Mouse (Mus musculus): ENCODE measurements around the gene Fbxo21.

The Fbxo21 gene

DNA sequence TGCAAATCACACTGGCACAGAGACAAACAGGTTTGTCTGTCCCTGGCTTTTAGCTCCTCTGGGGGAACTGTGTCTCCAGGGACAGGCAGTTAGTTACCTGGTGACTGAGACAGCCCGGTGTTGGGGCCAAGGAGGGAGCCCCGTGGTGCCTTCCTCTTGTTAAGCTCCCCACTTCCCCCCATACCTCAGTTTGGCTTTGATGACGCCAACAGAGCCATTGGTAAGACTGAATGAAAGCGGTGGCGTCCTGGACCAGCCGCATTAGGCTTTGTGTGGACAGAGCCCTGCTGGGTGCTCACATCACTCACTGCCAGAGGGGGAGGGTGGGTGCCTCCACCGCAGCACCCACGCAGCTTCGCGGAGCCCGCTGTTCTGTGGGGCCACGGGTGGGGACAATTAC is 49.4 kb downstream of the Fbxo21 start:
- DNase-seq (ENCODE audit: low spot score), result no peak

DNA sequence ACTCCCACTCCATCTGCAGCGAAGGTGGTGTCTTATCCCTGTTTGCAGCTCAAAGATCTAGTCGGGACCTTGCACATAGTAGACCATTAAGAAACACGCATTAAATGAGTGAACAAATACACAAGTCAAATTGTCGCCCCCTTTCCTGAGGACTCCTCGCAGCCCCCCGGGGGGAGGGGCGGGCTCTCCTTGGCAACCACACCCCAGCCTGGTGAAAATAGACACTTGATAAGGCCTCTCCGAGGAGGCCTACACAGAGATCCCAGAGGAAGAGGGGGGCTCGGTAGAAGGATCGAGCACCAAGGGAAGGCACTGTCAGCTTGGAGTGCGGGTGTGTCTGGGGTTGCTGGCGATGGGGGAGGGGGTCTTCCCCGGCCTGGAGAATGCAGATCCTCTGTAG is 49.8 kb downstream of the Fbxo21 start:
- no peak for DNase-seq (ENCODE audit: low spot score)

DNA sequence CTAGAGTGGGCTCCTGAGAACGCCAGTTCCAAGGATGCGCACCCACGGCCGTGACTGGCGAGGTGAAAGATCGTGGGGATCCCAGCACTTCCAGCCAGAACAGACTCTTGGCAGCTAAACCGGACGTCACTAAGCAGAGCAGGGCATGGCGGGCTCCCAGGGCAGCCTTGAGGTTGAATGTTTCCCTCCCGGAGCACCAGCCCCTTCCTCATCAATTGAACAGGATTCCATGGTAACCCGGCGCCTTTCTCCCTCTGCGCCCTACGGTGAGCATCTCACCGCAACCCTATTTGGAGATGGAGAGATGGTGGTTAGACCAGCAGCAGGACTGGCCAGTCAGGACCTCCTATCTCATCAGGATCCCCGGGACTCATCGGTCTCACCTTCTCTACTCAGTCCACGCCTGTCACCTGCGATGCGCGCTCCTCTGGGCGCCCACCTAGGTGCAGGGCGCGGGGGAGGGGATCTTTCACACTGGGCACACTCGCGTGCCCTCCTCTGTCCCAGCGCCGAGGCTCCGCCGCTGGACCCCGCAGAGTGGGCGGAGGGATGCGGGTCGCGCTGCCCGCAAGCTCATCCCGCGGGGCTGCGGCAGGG is 50.7 kb downstream of the Fbxo21 start:
- no peak for DNase-seq (ENCODE audit: low spot score)

DNA sequence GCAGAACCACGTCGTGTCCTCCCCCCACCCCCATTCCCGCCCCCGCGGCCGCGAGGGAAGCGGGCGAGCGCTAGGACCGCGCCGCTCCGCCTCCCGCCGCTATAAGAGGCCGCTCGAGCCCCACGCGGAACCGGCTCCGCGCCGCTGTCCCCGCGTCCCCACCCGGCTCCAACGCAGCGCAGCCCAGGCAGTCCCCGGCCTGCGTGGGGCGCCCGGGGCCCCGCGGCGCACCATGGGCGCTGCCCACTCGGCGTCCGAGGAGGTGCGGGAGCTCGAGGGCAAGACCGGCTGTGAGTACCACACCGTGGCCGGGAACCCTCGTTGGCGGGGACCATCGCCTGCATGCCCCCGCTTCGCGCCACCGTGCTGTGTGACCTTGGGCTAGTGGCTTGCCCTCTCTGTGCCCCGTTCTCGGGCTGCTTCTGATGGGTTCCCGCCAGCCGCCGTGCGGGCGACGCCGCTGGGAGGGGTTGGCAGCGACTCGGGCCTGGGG is 51.2 kb downstream of the Fbxo21 start, which contains the start of gene Tesc:
Gene Tesc (plus strand): TSS at position 46 of the 493 bp plus-strand sequence.
- DNase-seq (ENCODE audit: low spot score), result no peak

DNA sequence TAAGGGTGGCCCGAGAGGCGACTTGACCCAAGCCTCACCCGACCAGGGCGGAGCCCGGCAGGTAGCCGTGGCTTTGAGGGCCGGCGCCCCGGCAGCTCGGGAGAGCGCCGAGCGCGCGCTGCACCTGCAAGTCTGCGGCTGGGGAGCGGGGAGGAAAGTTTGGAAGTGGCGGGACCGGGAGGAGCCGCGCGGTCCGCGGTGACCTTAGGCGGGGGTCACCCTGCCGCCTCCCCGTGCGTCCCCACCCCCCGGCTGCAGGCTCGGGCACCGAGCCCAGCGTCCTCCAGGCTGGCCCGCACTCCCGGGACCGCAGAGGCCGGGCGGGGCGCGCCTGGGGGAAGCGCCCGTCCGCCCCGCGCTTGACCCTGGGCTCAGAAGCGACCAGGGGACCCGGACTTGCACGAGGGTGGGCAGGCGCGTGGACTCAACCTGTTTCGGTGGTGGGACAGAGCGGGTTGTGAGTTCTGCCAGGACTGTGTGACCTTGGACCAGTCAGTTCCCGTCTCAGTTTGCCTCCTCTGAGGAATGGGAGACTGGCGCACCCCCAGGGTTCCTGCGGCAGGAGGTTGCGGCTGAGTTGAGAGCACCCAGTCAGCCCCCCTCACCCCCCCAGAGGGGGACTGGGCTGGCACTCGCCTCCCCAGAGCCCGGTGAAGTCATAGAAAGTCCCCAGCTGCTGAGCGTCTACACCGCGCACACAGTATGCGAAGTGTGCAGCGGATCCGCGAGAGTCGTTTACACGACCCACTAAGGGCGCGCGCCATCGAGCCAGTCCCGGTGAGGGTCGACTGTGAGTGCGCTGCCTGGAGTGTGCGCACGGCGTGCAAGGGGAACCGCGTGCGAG is 51.9 kb downstream of the Fbxo21 start:
- no peak for DNase-seq (ENCODE audit: low spot score)

DNA sequence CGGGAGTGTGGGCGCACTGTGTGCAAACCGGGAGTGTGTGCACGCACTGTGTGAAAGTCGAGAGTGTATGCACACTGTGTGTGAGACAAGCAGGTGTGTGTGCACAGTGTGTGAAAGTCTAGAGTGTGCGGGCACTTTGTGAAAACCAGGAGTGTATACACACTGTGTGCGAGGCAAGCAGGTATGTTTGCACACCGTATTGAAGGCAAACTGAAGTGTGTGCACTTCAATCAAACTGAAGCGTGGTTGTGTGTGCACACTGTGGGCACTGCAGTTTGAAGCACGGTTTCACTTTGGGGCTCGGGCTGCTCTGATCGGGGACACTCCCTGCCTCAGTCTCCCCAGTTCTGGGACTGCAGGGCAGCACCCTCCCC is 52.5 kb downstream of the Fbxo21 start:
- DNase-seq (ENCODE audit: low spot score), result no peak

DNA sequence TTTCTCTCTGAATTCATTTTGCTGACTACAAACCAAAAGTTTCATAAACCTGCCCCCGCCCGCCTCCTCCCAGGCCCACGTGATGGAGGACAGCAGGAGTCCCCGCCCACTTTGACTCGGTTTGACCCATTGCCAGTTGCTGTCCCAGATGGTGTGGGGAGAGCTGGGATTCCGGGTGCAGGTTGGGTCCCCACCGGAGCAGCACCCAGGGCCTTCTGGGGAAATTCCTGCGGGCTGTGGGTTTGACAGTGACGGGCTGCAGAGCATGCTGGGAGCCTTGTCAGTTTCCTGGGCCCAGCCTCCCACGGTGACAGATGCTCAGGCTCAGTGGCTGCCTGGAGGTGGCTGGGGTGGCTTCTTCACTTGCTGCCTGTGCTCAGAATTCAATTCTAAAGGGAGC is 52.9 kb downstream of the Fbxo21 start:
- no peak for DNase-seq (ENCODE audit: low spot score)

DNA sequence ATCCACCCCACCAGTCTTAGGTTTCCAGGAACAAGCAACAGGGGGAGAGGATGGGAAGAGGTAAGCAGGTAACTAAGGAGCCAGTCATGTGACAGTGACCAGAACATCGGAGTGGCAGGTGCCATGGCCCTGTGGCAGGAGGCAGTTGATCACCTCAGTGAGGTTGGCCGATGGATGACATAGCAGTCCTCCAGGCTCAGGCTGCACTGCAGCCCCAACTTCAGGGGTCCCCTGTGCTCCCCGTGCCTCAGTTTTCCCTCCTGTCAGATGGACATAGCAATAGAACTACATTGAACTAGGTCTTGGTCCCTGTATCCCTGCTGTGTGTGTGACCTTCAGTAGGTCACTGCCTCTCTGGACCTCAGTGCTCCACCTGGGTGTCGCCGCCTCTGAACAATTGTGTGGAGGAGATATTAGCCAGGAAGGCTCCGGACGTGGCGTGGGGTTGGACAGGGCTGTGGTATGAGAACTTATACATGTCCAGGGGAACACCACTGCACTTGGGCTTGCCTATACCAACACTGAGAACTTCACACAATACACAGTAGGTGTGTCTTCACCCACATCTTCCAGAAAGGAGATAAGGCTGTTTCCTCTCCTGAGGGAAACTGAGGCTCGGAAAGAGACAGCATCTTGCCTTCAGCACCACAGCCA is 53.6 kb downstream of the Fbxo21 start:
- no peak for DNase-seq (ENCODE audit: low spot score)

DNA sequence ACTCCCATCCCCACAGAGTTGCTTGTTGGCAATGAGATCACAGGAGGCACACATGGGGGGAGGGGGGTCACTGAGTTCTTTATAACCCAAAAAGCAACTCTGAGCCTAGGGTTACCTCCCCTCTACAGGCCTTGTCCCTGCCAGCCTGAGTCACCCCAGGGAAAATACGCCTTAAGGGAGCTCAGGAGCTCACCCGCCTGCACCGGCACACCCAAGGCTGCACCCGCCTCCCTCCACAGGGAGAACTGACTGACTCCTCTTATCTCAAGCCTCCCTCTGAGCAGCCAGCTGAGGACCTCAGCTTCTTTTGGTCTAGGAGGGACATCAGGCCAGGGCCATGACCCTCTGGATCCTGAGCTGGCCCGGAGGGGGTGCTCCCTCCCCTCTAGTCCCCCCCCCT is 54.5 kb downstream of the Fbxo21 start:
- DNase-seq (ENCODE audit: low spot score), result no peak

DNA sequence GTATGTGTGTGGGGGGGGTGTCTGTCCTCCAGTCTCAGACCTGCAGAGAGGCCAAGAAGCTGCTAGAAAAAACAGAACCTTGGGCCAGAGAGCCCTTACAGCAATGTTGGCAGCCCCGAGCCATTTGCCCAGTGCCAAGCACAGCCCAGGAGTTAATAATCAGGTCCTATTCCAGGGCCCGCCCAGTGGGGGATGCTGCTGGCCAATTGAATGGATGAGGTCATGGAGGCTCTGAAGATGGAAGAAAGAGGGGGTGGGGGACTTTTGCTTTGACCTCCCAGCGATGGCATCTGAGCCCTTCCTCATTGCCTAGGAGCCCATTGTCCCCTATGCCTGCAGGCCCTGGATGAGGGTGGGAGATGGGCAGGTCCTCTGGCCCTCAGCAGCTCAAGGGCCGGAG is 55.0 kb downstream of the Fbxo21 start:
- no peak for DNase-seq (ENCODE audit: low spot score)

DNA sequence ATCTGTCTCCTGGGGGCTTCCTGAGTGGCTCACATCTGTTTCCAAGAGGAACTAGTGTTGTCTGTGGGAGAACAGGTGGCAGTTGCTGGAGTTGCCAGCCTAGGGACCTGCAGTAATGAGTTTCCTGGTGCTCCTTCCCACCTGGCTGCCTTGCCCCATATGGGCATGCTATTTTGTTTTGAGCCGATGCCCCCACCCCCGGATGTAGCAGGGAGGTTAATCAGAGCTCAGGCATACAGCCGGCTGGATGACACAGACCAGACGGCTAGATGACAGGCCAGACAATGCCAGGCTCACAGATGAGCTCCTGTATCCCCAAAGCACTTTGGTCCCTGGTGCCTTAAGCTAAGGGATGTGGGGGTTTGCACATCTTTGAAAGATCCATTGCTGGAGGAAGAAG is 56.8 kb downstream of the Fbxo21 start:
- DNase-seq (ENCODE audit: low spot score), result no peak

DNA sequence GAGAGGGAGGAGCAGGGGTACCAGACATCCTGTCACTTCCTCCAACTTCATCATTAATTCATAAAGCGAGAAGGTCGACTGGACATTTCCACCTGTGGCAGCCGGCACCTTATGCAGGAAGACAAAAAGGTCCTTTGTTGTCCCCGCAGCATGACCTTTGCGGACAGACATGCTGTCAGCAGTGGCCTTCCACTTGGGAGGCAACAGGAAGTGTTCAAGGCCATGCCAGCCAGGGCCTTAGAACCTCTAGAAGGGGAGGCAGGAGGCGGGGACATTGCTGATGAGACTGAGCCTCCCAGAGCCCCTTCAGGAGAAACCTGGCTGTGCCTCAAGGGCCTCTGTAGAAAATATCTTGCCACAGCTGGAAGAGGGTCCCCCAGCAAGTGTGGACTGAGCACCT is 57.2 kb downstream of the Fbxo21 start:
- no peak for DNase-seq (ENCODE audit: low spot score)

DNA sequence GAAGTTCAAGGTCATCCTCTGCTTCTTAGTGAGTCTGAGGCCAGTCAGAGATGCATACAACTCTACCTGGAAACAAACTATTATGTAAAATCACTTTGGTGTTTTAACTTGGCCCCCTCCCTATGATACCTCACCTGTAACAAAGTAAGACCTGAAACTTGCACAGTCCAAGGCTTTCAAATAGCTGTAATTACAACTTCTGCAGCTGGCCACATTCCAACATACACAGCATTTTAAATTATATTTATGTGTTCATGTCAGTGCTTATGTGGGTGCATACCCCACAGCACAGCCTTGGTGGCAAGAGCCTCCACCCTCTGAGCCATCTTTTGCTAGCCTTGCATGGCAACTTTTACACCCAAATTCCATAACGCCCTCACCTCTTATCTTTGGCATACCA is 58.1 kb downstream of the Fbxo21 start:
- DNase-seq (ENCODE audit: low spot score), result no peak

DNA sequence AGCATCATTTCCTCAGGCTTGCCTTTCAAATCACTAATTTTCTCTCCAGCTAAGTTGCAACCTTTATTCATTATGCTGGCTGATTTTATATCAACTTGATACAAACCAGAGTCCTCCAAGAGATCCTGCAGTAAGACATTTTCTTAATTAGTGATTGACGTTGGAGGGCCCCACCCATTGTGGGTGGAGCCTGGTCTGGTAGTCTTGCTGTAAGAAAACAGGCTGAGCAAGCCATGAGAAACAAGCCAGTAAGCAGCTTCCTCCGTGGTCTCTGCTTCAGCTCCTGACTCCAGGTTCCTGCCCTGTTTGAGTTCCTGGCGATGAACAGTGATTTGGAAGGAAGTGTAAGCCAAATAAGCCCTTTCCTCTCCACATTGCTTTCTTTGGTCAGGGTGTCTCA is 59.3 kb downstream of the Fbxo21 start:
- no peak for DNase-seq (ENCODE audit: low spot score)

DNA sequence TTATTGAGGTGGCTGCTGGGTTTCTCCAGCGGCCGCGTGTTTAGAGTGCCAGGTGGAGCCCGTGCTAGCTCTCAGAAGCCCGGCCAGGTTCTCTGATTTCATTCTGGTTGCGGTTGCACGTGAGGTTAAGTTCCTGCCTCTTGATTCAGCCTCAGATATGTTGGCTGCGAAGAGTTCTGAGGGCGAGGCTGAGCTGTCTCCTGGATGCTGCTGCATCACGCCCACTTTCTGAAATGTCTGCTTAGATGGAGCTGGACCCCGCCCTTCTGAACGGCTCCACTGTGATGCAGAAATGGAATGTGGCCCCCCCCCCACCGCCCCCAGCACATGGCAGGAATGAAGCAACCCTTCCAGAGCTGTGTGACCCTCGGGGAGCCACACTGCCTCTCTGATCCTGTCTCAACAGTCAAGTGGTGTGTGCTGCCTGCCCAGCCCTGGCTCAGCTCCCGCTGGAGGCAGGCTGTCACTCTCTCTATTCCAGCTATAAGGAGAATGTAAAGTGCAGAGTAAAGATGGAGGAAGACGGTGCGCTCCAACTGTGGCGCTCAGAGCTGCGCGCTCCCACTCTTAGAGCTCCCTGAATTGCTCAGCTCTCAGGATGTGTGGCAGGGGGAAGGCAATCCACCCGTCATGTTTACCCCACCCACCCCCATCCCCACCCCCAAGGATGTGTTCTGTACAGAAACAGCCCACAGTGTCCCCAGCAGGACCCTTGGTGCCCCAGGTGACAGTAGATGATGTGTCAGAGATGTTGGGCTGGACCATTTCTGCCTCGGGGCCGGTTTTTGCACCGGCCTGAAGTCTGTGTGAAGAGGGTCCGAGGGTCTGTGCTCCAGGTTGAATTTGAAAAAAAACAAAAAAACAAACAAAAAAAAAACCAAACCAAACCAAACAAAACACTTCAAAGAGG is 60.6 kb downstream of the Fbxo21 start:
- no peak for DNase-seq (ENCODE audit: low spot score)

DNA sequence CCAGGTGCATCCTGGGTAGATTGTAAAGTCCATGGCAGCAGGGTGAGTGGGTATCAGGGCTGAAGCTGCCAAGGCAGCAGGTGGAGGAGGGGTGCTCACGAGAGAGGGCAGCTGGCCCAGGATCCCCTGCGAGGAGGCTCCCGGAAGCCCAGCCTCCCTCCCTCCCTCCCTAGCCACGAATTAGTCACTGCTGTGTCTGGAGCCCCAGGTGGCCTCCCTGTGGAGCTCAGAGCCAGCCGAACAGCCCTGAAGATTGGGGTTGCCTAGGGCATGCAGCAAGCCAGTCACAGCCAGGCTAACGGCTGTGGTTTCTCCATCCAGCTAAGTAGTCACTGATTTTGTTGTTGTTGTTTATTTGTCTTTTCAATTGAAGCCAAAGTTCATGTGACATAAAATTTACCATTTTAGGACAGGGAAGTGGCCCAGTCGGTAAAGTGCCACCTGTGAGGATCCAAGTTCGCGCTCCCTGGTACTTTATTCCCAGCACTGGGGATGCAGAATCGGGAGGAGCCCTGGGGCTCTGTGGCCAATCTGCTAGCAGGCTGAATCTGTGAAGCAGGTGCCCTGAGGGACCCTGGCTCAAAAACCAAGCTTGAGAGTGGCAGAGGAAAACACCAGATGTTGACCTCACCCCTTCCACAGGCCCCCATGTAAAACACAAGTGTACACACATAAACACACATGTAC is 61.4 kb downstream of the Fbxo21 start:
- DNase-seq (ENCODE audit: low spot score), result peak; percentile 54

DNA sequence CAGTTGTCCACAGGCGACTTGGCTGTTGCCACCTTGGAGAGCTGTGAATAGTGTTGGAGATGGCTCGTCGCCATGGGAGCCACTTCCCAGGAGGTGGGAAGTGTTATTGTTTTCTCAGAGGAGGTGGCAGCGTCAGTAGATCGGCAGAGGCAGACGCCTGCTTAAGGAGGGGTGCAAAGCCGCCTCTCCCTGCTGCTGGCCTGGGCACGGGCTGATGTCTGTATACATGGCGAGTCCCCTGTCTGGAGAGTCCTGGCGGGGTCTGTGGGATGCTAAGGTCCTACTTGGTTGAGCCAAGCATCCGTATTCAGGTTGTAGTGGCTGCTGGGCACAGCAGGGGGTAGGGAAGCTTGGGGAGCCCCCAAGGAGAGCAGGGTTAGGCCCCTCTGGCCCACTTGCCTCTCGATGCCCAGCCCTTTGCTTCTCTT is 62.7 kb downstream of the Fbxo21 start:
- DNase-seq (ENCODE audit: low spot score), result no peak

DNA sequence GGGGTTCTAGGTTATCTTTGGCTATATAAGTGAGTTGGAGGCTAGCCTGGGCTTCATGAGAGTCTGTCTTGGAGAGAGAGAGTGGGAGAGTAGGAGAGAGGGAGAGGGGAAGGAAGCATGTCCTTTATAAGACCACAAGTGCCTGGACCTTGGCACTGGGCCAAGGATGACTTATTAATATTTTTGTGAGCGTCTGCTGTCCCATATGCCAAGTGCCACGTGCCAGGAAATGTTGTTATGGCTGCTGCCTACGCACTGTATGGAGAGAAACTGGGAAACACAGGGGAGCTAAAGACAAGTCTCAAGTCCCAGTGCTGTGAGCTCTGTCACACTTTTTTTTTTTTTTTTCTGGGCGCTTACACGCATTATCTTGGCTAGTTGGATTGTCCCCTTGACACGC is 66.1 kb downstream of the Fbxo21 start:
- DNase-seq (ENCODE audit: low spot score), result no peak

DNA sequence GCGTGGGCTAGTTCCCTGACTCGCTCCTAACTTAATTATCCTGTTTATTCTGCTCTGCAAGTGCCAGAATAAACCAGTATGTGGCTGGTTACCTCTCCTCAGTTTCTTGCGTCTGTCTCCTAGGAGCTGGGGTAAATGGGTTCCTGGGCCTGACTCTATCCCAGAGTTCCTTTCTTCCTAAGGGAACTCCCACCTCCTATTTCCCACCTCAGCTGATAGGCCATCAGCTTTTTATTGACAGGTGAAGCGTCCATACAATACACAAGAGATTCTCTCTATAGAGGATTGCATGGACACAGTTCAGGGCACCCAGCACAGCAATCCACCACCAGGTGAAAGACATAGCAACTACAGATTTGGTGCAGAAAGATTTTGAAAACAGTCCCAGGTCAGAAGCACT is 67.2 kb downstream of the Fbxo21 start:
- no peak for DNase-seq (ENCODE audit: low spot score)

DNA sequence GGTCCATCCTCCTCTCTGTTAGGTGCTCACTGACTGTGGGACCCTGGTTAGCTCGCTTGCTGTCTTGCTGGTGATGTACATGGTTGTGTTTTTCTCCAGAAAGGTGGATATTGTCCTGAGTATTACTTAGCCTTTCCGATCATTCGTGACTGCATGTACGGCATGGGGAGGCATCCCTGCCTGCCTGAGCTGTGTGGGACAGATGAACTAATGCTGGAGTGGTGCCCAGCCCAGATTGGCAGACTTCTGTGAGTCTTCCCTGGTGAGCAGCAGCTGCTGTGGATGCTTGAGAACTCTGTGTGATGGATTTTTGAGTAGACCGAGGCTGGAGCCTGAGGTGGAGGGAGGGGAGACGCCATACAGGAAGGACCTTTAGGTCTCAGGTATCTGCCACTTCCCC is 68.4 kb downstream of the Fbxo21 start:
- DNase-seq (ENCODE audit: low spot score), result no peak

DNA sequence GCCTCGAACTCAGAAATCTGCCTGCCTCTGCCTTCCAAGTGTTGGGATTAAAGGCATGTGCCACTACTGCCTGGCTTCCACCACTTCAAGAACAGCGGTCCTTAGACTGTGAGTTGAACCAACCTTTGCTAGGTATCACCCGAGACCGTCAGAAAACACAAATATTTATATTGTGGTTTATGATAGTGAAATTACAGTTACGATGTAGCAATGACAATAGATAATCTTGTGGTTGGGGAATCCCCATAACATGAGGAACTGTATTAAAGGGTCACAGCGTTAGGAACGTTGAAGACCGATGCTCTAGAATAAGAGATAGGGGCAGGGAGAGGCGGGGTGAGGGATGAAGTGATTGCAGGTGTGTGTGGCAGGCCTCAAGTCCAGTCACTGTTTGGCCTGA is 68.9 kb downstream of the Fbxo21 start:
- DNase-seq (ENCODE audit: low spot score), result no peak

Measured in embryo, embryonic 10 days (tissue).